Mouse (Mus musculus) E14TG2a.4 (cell line): Measurements from ENCODE around the gene Padi2.

ENCODE experiments used
- H3K27me3 ChIP-seq: 2 replicates; pipeline ENCODE4 v1.6.1; 2014; ENCODE audit warnings: low read length, control low read depth; ENCODE audit not compliant: insufficient read depth
- H3K36me3 ChIP-seq: 2 replicates; pipeline ENCODE4 v1.6.1; 2014; ENCODE audit warnings: low read length, control low read depth; ENCODE audit not compliant: insufficient read depth
- H3K4me1 ChIP-seq: replicated peaks from 2 replicates; pipeline ENCODE4 v1.6.1; 2014; ENCODE audit warnings: low read depth, low read length, control low read depth
- H3K4me3 ChIP-seq: replicated peaks from 2 replicates; pipeline ENCODE4 v1.5.1; 2014; ENCODE audit warnings: mild to moderate bottlenecking, low read length
- H3K9me3 ChIP-seq: 2 replicates; pipeline ENCODE4 v1.6.1; 2014; ENCODE audit warnings: low read length, control low read depth
- CTCF ChIP-seq: conservative IDR thresholded peaks from 2 replicates; pipeline ENCODE4 v1.5.1; 2014; ENCODE audit warnings: low read length
- NANOG ChIP-seq: IDR thresholded peaks from 2 replicates; pipeline ENCODE4 v1.6.1; 2014; ENCODE audit warnings: borderline replicate concordance, low read length, mixed read lengths
- POU5F1 ChIP-seq: IDR thresholded peaks from 2 replicates; pipeline ENCODE4 v1.6.1; 2014; ENCODE audit warnings: low read length, borderline replicate concordance

Padi2 gene

GRCm38 (mm10) chr4:140906076-140906826 is at the start of gene Padi2:
Gene Padi2, plus strand, starts transcription at chr4:140906344.
- no peaks in the 10 kb centered on the region for H3K36me3 ChIP-seq
- TF ChIP-seq NANOG = no peak
- no peak for TF ChIP-seq POU5F1
- no peak for TF ChIP-seq CTCF
- peak within 1 kb of the TSS; percentile 75 for H3K4me3 ChIP-seq
- peaks cover 57% of the 10 kb centered on the region for H3K4me1 ChIP-seq
- H3K9me3 ChIP-seq = no peaks in the 10 kb centered on the region
- H3K27me3 ChIP-seq = peaks cover 53% of the 10 kb centered on the region

- no peak overlapping the region for H3K4me3 ChIP-seq
- H3K4me1 ChIP-seq = peaks cover 18% of the 10 kb centered on the region
- H3K27me3 ChIP-seq = peaks cover 47% of the 10 kb centered on the region
- no peaks in the 10 kb centered on the region for H3K36me3 ChIP-seq
- TF ChIP-seq POU5F1 (no peak), CTCF (no peak), NANOG (no peak)
- H3K9me3 ChIP-seq = no peaks in the 10 kb centered on the region
Observed at GRCm38 (mm10) chr4:140857041-140857440, 49.1 kb upstream of the Padi2 start.

GRCm38 (mm10) chr4:140857813-140858212 is 48.3 kb upstream of the Padi2 start:
- Histone ChIP-seq H3K4me1 (peaks cover 24% of the 10 kb centered on the region), H3K4me3 (no peak overlapping the region), H3K9me3 (no peaks in the 10 kb centered on the region), H3K36me3 (no peaks in the 10 kb centered on the region), H3K27me3 (peaks cover 41% of the 10 kb centered on the region)
- TF ChIP-seq POU5F1 (no peak), CTCF (no peak), NANOG (no peak)

DNA sequence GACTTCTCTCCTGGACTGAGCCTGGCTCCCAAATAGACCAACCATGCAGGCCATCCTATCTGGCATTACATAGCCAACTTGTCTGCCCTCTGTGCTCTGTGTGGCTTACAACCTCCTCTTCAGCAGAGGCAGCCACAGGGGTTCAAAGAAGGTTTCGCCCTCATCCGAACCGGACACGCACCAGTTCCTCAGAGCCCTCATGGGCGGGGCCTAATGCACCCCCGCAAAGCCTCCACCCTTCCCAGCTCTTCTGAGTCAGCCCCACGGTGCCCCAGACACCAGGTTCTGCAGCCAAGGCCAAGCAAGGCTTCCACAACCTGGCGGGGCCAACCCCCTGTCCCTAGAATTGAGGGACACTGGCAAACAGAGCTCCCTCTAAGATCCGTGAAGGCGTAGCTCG is 46.9 kb upstream of the Padi2 start:
- peaks cover 28% of the 10 kb centered on the region for H3K4me1 ChIP-seq
- no peaks in the 10 kb centered on the region for H3K9me3 ChIP-seq
- no peak for TF ChIP-seq CTCF
- no peak for TF ChIP-seq NANOG
- no peak for TF ChIP-seq POU5F1
- H3K27me3 ChIP-seq = peaks cover 34% of the 10 kb centered on the region
- H3K36me3 ChIP-seq = no peaks in the 10 kb centered on the region
- no peak overlapping the region for H3K4me3 ChIP-seq

GRCm38 (mm10) chr4:140860125-140860766 is 45.9 kb upstream of the Padi2 start:
- peaks cover 34% of the 10 kb centered on the region for H3K27me3 ChIP-seq
- H3K4me3 ChIP-seq = no peak overlapping the region
- TF ChIP-seq NANOG = no peak
- no peak for TF ChIP-seq CTCF
- TF ChIP-seq POU5F1 = no peak
- peaks cover 34% of the 10 kb centered on the region for H3K4me1 ChIP-seq
- no peaks in the 10 kb centered on the region for H3K36me3 ChIP-seq
- no peaks in the 10 kb centered on the region for H3K9me3 ChIP-seq

- Histone ChIP-seq H3K4me1 (peaks cover 34% of the 10 kb centered on the region), H3K36me3 (no peaks in the 10 kb centered on the region), H3K9me3 (no peaks in the 10 kb centered on the region), H3K4me3 (no peak overlapping the region), H3K27me3 (peaks cover 34% of the 10 kb centered on the region)
- TF ChIP-seq CTCF (no peak), POU5F1 (no peak)
Observed at GRCm38 (mm10) chr4:140860767-140861147, 45.4 kb upstream of the Padi2 start.

DNA sequence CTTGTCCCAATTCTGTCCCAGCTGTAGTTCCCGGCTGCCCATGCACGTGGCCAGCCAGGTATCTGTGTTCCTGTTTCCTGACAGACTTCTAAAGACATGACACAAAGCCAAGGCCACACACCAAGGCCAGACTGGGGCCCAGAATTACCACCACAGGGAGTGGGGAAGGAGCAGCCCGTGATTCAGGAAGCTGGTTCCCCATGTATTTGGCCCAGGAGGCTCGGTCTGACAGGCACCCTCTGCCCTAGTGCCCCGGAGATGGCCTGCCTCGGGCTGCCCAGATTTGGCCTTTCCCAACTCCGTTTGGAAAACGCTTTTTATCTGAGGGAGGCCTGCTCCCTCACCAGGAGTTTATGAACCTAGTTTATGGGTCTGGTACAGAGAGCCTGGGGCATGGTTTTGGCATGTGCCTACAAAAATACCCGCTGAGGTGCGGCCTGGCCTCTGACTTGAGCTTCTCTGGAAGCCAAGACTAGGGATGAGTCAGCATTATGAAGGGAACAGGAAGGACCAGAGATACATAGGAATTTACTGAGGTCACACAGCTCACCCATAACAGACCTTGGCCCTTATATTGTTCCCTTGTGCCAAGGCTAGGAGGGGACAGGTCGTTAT is 44.0 kb upstream of the Padi2 start:
- Histone ChIP-seq H3K27me3 (peaks cover 26% of the 10 kb centered on the region), H3K36me3 (no peaks in the 10 kb centered on the region), H3K4me3 (no peak overlapping the region), H3K4me1 (peaks cover 47% of the 10 kb centered on the region), H3K9me3 (no peaks in the 10 kb centered on the region)
- TF ChIP-seq POU5F1 (no peak), CTCF (no peak), NANOG (no peak)

DNA sequence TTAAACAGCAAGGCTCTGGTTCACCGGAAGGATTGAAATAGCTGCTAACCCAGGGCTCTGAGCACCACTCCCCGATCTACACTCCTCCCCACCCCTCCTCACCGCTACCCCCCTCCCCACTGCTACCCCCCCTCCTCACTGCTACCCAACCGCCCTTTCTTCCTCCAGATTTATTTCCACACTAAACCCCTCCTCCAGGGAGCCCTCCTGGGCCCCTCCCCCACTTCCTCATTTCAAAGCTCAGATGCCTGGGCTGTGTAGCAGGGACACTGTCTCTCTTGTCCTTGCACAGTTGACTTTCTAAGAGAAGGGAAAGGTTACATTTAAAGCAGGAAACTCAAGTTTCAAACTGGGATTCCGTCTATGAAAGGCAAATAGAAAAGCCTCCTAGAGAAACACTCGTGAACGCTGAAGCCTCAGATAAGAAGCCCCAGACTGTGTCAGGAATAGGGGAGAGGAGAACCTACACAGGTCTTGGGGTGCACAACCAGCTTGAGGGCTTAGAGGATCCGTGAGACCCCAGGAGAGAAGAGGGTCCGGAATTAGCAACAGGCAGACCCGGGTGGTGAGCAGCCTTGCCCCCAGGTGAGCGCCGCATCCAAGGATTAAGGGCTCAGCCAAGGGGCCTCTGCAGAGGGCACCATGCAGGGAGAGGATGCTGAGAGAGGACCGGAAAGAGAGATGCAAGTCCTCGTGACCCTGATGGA is 37.5 kb upstream of the Padi2 start:
- Histone ChIP-seq H3K36me3 (no peaks in the 10 kb centered on the region), H3K4me1 (peaks cover 58% of the 10 kb centered on the region), H3K9me3 (no peaks in the 10 kb centered on the region), H3K4me3 (peak overlapping the region; percentile 35), H3K27me3 (peaks cover 25% of the 10 kb centered on the region)
- TF ChIP-seq NANOG (no peak), POU5F1 (no peak), CTCF (no peak)

GRCm38 (mm10) chr4:140869945-140870344 is 36.2 kb upstream of the Padi2 start:
- no peak overlapping the region for H3K4me3 ChIP-seq
- H3K36me3 ChIP-seq = no peaks in the 10 kb centered on the region
- peaks cover 25% of the 10 kb centered on the region for H3K27me3 ChIP-seq
- TF ChIP-seq CTCF = no peak
- TF ChIP-seq POU5F1 = no peak
- TF ChIP-seq NANOG = no peak
- peaks cover 54% of the 10 kb centered on the region for H3K4me1 ChIP-seq
- H3K9me3 ChIP-seq = peaks cover 3% of the 10 kb centered on the region; the same call in 1 of the 2 replicates
